Mouse (Mus musculus) small intestine, adult 2 months (tissue): Measurements from ENCODE around the gene Cuedc1.

ENCODE experiments used
- CTCF ChIP-seq: fragments of 200-500 bp; IDR thresholded peaks from 2 replicates; pipeline ENCODE4 v1.5.1; 2012; ENCODE audit warnings: low read depth, mild to moderate bottlenecking, control low read depth, inconsistent platforms, low read length, moderate library complexity, mixed read lengths; ENCODE audit not compliant: insufficient replicate concordance, insufficient read length; ENCODE audit errors: extremely low read depth
- POLR2A ChIP-seq: fragments of 200-500 bp; IDR thresholded peaks from 2 replicates; pipeline ENCODE4 v1.6.1; 2012; ENCODE audit warnings: low read depth, mild to moderate bottlenecking, control low read depth, inconsistent platforms, low read length, moderate library complexity

DNA sequence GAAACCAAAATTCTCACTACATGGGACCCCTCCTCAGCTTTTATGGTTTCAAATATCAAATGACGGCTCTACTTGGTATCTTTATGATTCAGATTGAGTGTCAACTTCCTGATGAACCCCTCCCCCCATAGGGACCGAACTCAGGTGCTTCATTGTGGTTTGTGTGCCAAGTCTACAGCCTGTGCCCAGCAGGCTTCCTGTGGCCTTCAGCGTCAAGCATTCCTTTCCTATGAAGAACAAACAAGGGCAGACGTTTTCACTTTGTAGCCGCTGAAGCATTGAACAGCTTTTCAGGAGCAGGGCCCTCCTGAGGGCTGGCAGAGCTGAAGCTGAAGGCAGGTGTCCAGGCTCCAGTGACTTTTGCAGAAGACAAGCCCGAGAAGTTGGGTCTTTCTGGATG, 115.9 kb downstream of the Cuedc1 start:
- TF ChIP-seq POLR2A = no peak
- TF ChIP-seq CTCF = no peak
